Comparison of ENCODE assay signal across 23 mouse cellular contexts in the genomic region with DNA sequence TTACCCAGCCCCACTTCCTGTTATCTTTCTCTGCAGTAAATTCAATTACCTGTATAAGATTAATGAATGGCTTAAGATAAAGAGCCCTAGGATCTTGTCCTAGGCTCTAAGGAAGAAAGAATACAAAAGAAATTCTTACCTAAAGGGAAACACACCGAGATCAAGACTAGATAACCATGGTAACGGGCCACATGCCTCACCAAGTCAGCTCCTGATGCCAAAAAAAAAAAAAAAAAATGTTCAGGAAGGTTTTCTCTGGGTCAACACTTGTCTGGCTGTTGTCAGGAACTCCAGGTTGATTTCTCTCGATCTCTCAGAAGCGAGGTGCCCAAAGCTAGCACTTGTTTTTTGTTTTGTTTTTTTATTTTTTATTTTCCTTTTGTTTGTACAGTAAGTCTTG. TPM values are rescaled to one million over a fixed set of nuclear protein-coding genes. Genes with fewer than 3 reads are reported as not detected.
"Had no signal": no experiment of that assay in that cellular context is flagged by ENCODE, and none has a peak within 500 bp of the region (broad histone marks: within the 10 kb centered on the region; RNA-seq: fewer than 3 reads in every experiment).

No protein-coding gene starts in this region.

- H3K36me3 ChIP-seq: kidney, embryonic 15.5 days; limb, embryonic 12.5 days; limb, embryonic 15.5 days; midbrain, embryonic 13.5 days; neural tube, embryonic 12.5 days; neural tube, embryonic 15.5 days; stomach, embryonic 15.5 days had no signal

- DNase-seq: kidney, adult 8-10 months; kidney, postnatal 10 days; kidney, postnatal 36 days; layer of hippocampus, postnatal 36 days; left cerebral cortex, postnatal 4 days; liver, postnatal 0 days; lung, embryonic 14.5 days; right cerebral cortex, adult 18-20 months; right cerebral cortex, postnatal 14 days; right cerebral cortex, postnatal 4 days; thymus, postnatal 25 days had no signal

- H3K27ac ChIP-seq: kidney, embryonic 15.5 days; limb, embryonic 12.5 days; limb, embryonic 15.5 days; liver, embryonic 14.5 days; macrophage; midbrain, embryonic 13.5 days; neural tube, embryonic 12.5 days; neural tube, embryonic 15.5 days; stomach, embryonic 15.5 days had no signal

- H3K4me3 ChIP-seq: kidney, embryonic 15.5 days; limb, embryonic 12.5 days; limb, embryonic 15.5 days; midbrain, embryonic 13.5 days; neural tube, embryonic 12.5 days; neural tube, embryonic 15.5 days; stomach, embryonic 15.5 days had no signal

- H3K4me2 ChIP-seq: kidney, embryonic 15.5 days; limb, embryonic 12.5 days; limb, embryonic 15.5 days; liver, embryonic 11.5 days; lung, embryonic 14.5 days; midbrain, embryonic 13.5 days; neural tube, embryonic 12.5 days; neural tube, embryonic 15.5 days; stomach, embryonic 15.5 days had no signal

- ATAC-seq: liver, postnatal 0 days; lung, postnatal 0 days; midbrain, embryonic 13.5 days had no signal

- H3K4me1 ChIP-seq: kidney, embryonic 15.5 days; limb, embryonic 12.5 days had no signal

- H3K9ac ChIP-seq: kidney, embryonic 15.5 days; limb, embryonic 12.5 days; limb, embryonic 15.5 days; liver, embryonic 14.5 days; liver, postnatal 0 days; lung, embryonic 14.5 days; midbrain, embryonic 13.5 days; neural tube, embryonic 12.5 days; neural tube, embryonic 15.5 days; stomach, embryonic 15.5 days had no signal

- H3K27me3 ChIP-seq: limb, embryonic 12.5 days; limb, embryonic 15.5 days; midbrain, embryonic 13.5 days; neural tube, embryonic 12.5 days; neural tube, embryonic 15.5 days; stomach, embryonic 15.5 days had no signal

- H3K9me3 ChIP-seq: kidney, embryonic 15.5 days; limb, embryonic 12.5 days; limb, embryonic 15.5 days; midbrain, embryonic 13.5 days; neural tube, embryonic 12.5 days; neural tube, embryonic 15.5 days; stomach, embryonic 15.5 days had no signal

RNA-seq across cellular contexts. Expression of a gene that starts 32.0 kb away (rescaled TPM):
- polyA plus RNA-seq: macrophage had no signal

RNA-seq across cellular contexts. Expression of a gene that starts 59.2 kb away (rescaled TPM):
- total RNA-seq: megakaryocyte, adult 5-6 weeks had no signal
